Comparison of ENCODE assay signal across 21 mouse cellular contexts in the genomic region with DNA sequence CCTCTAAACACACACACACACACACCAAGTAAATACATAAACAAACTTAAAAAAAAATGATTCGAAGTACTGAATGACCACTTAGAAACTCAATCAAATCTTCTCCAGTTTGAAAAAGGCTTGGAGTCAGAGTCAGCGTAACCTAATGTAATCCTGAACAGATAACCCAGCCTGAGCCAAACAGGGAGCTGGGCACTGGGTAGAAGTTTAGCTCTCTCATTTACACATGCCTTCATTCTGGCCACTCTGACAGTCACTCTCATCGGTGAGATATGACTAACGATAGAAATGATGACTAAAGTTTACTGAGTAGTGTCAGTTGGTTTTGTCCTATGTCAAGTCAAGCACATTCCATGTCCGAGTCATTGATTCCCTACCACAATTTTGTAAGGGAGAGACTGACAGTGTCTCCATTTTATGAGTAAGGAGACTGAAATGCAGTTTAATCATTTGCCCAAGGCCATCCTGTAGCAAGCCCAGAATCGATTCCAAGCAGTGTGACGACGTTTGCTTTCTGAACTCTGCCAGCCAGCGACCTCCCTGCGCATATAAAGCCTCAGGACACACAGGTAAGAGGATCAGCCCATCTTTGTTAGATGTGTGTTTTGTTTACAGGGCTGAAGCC. TPM values are rescaled to one million over a fixed set of nuclear protein-coding genes. Genes with fewer than 3 reads are reported as not detected.
DNase-seq lines count a peak whose midpoint lies in the region; ATAC-seq and TF ChIP-seq lines count a peak whose summit lies in the region.
"Had no signal": no experiment of that assay in that cellular context is flagged by ENCODE, and none has a peak within 500 bp of the region (broad histone marks: within the 10 kb centered on the region; RNA-seq: fewer than 3 reads in every experiment).

No protein-coding gene starts in this region.

- H3K4me3 ChIP-seq in liver, adult 2 months (ENCODE audit: insufficient read depth, low read depth, low read length) = no peak overlapping the region
- H3K4me3 ChIP-seq in liver, embryonic 11.5 days (ENCODE audit: low read depth, low read length) = no peak overlapping the region
- no peak overlapping the region for H3K4me3 ChIP-seq in midbrain, embryonic 13.5 days (replicated peaks)
- H3K4me3 ChIP-seq: embryonic facial prominence, embryonic 12.5 days; hindbrain, embryonic 15.5 days; limb, embryonic 15.5 days; midbrain, embryonic 10.5 days; stomach, embryonic 15.5 days had no signal

- no peak overlapping the region for H3K4me2 ChIP-seq in liver, embryonic 11.5 days
- H3K4me2 ChIP-seq in midbrain, embryonic 13.5 days (replicated peaks) = no peak overlapping the region
- H3K4me2 ChIP-seq: embryonic facial prominence, embryonic 12.5 days; hindbrain, embryonic 15.5 days; limb, embryonic 15.5 days; lung, embryonic 14.5 days; stomach, embryonic 15.5 days had no signal

- TF ChIP-seq CTCF in liver, adult 2 months (IDR thresholded peaks at IDR 0.05; ENCODE audit: low read depth, low read length) = no peak

- no peaks in the 10 kb centered on the region for H3K36me3 ChIP-seq in liver, adult 2 months (ENCODE audit: control insufficient read depth, insufficient read depth, low read length)
- no peaks in the 10 kb centered on the region for H3K36me3 ChIP-seq in liver, embryonic 11.5 days (ENCODE audit: control insufficient read depth, insufficient read depth, low read length)
- peaks cover 5% of the 10 kb centered on the region for H3K36me3 ChIP-seq in midbrain, embryonic 13.5 days
- H3K36me3 ChIP-seq: hindbrain, embryonic 15.5 days; stomach, embryonic 15.5 days had no signal

- 32% methylated on average over 10 of the region's 10 CpGs for WGBS in liver, adult 2 months
- 78% methylated on average over 10 of the region's 10 CpGs for WGBS in liver, embryonic 11.5 days
- 90% methylated on average over 10 of the region's 10 CpGs for WGBS in midbrain, embryonic 13.5 days

- H3K27me3 ChIP-seq in liver, adult 2 months (ENCODE audit: control insufficient read depth, insufficient read depth, low read length) = no peaks in the 10 kb centered on the region
- H3K27me3 ChIP-seq in liver, embryonic 11.5 days (replicated peaks; ENCODE audit: control insufficient read depth, insufficient read depth, low read length) = no peaks in the 10 kb centered on the region
- H3K27me3 ChIP-seq in midbrain, embryonic 13.5 days = no peaks in the 10 kb centered on the region
- H3K27me3 ChIP-seq: CH12.LX; embryonic facial prominence, embryonic 12.5 days; hindbrain, embryonic 15.5 days; limb, embryonic 15.5 days; stomach, embryonic 15.5 days had no signal

- intact Hi-C loops in left cerebral cortex, postnatal 4 days (cut with DNase I) = loop anchor here (10.0 kb wide), 1 partner anchor 163 kb away; no protein-coding TSS in a partner anchor

- H3K9me3 ChIP-seq in liver, embryonic 11.5 days (ENCODE audit: control insufficient read depth, low read length) = no peaks in the 10 kb centered on the region
- no peaks in the 10 kb centered on the region for H3K9me3 ChIP-seq in midbrain, embryonic 13.5 days
- H3K9me3 ChIP-seq: embryonic facial prominence, embryonic 12.5 days; hindbrain, embryonic 15.5 days; limb, embryonic 15.5 days; midbrain, embryonic 10.5 days; stomach, embryonic 15.5 days had no signal

- H3K4me1 ChIP-seq in liver, adult 2 months (ENCODE audit: control insufficient read depth, insufficient read depth, low read length) = peaks cover 11% of the 10 kb centered on the region
- H3K4me1 ChIP-seq in liver, embryonic 11.5 days (replicated peaks; ENCODE audit: control insufficient read depth, insufficient read depth, low read length) = peaks cover 5% of the 10 kb centered on the region
- peaks cover 5% of the 10 kb centered on the region for H3K4me1 ChIP-seq in midbrain, embryonic 13.5 days (replicated peaks)
- H3K4me1 ChIP-seq: embryonic facial prominence, embryonic 12.5 days had no signal

- no peak for ATAC-seq in liver, embryonic 11.5 days (replicated peaks; ENCODE audit: low FRiP score)
- ATAC-seq in midbrain, embryonic 13.5 days = no peak
- ATAC-seq: intestine, postnatal 0 days had no signal

- DNase-seq in liver, adult 2 months (ENCODE audit: extremely low read depth, low read depth, low spot score) = peak; percentile 76
- no peak for DNase-seq in liver, embryonic 11.5 days (ENCODE audit: low spot score)
- DNase-seq in adipocyte (ENCODE audit: low spot score) = peak; percentile 86
- DNase-seq in kidney, adult 9 months = peak; percentile 50
- no peak for DNase-seq in gastrocnemius, postnatal 25 days
- DNase-seq in left cerebral cortex, postnatal 4 days = no peak
- DNase-seq: cerebellum, adult 18-20 months; gastrocnemius, postnatal 14 days; heart, postnatal 10 days; layer of hippocampus, adult 9-11 months; lung, embryonic 14.5 days; lung, postnatal 4 days; right cerebral cortex, postnatal 14 days had no signal

- H3K9ac ChIP-seq in liver, adult 2 months (ENCODE audit: low read depth, low read length) = no peak overlapping the region
- no peak overlapping the region for H3K9ac ChIP-seq in liver, embryonic 11.5 days (ENCODE audit: low read depth, low read length)
- H3K9ac ChIP-seq in midbrain, embryonic 13.5 days (replicated peaks) = no peak overlapping the region
- H3K9ac ChIP-seq: embryonic facial prominence, embryonic 12.5 days; hindbrain, embryonic 15.5 days; limb, embryonic 15.5 days; lung, embryonic 14.5 days; stomach, embryonic 15.5 days had no signal

- no peak overlapping the region; the same call in 1 of the 2 replicates for H3K27ac ChIP-seq in liver, adult 2 months (replicated peaks; ENCODE audit: insufficient read depth, low read depth, low read length)
- H3K27ac ChIP-seq in liver, embryonic 11.5 days (ENCODE audit: low read depth, low read length) = no peak overlapping the region
- H3K27ac ChIP-seq in midbrain, embryonic 13.5 days = no peak overlapping the region
- H3K27ac ChIP-seq: embryonic facial prominence, embryonic 12.5 days; hindbrain, embryonic 15.5 days; limb, embryonic 15.5 days; midbrain, embryonic 10.5 days; stomach, embryonic 15.5 days had no signal

- no peak for TF ChIP-seq POLR2A in liver, adult 2 months (IDR thresholded peaks at IDR 0.05; ENCODE audit: extremely low read depth, insufficient read depth, low read length)

- H3K79me2 ChIP-seq in liver, adult 2 months (ENCODE audit: control insufficient read depth, insufficient read depth, low read length) = no peaks in the 10 kb centered on the region

RNA-seq across cellular contexts. Expression of gene Adcy9, which starts 57.4 kb away (rescaled TPM):
- 23.0 and 24.5 TPM in 2 replicates for total RNA-seq in liver, adult 2 months (2014; rRNA removed)
- 10.0 and 15.0 TPM in 2 replicates for polyA plus RNA-seq in liver, adult 2 months (2012; rRNA removed)
- 1.6 and 2.1 TPM in 2 replicates for polyA plus RNA-seq in liver, embryonic 11.5 days (2014; fragmentation: Nextera tagmentation; extraction: Ambion mirVana)
- polyA plus RNA-seq in midbrain, embryonic 13.5 days (2015; fragmentation: Nextera tagmentation; extraction: Ambion mirVana) = 2.4 and 2.8 TPM in 2 replicates
- 10 to 100 TPM; 27.0 to 28.2 TPM for total RNA-seq in gastrocnemius, postnatal 25 days (2021)
- total RNA-seq in left cerebral cortex, postnatal 4 days (2021) = 10 to 100 TPM; 21.1 to 22.3 TPM

Comparison
In these comparisons a context has a peak if more than half of its experiments do, and no peak if none do; other contexts are left out.
1. DNase-seq: peak in liver, adult 2 months (single experiment), adipocyte (single experiment) and kidney, adult 9 months (single experiment); none in liver, embryonic 11.5 days (single experiment), gastrocnemius, postnatal 25 days (single experiment) and left cerebral cortex, postnatal 4 days (single experiment).